Mouse (Mus musculus) olfactory bulb, adult 2 months (tissue): ENCODE results near the gene Sik3.

ENCODE experiments used
- CTCF ChIP-seq: fragments of 200-500 bp; IDR thresholded peaks from 2 replicates; pipeline ENCODE4 v1.5.1; 2012; ENCODE audit warnings: low read depth, mild to moderate bottlenecking, low read length, moderate library complexity; ENCODE audit not compliant: insufficient read depth
- POLR2A ChIP-seq: fragments of 200-500 bp; IDR thresholded peaks from 2 replicates; pipeline ENCODE4 v1.6.1; 2012; ENCODE audit warnings: mild to moderate bottlenecking, low read depth, low read length, moderate library complexity; ENCODE audit not compliant: insufficient read depth

DNA sequence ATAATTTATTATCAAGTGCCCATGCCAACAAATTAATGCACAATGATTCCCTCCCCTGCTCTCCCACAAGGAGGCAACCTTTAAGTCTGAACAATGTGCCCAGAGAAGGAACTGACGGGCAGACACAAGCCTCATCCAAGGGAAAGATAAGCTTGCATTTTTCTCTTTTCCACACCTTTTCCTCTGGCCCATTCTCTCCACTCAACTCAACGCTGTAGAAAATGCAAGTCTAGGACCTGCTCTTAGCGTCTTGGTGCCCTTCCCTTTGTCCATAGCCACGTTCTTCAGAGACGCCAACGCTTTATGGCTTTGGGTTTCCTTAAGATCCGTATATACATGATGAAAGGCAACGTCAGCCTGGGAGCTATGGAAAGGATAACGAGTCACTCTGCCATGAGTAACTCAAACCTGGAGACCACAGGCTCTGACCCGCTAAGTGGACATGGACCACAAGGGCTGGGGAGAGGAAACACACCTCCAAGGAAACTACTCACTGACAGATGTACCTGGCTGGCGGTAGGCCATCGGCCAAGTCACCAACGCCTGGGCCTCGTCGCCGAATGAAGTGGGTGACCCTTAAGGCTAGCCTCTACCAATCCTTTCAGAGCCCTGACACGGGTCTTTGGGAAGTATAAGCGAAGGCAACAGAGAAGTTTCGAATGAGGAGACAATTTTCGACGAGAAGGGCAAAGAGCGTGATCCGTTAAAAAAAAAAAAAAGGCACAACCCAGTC is 28.8 kb upstream of the Sik3 start:
- TF ChIP-seq CTCF = no peak
- TF ChIP-seq POLR2A = no peak
